Mouse (Mus musculus) neutrophil, adult 5-6 weeks (primary cell): ENCODE results near the gene Nup50. TPM values are rescaled to one million over a fixed set of nuclear protein-coding genes. Genes with fewer than 3 reads are reported as not detected.

Experiments
- ATAC-seq: fragments of 151-379, 151-347 bp; 2 replicates; pipeline ENCODE4 v1.8.0; 2017; ENCODE audit warnings: mild to moderate bottlenecking, moderate TSS enrichment; ENCODE audit not compliant: insufficient number of reproducible peaks, poor library complexity, low FRiP score, severe bottlenecking; ENCODE audit errors: extremely low read depth
- total RNA-seq: library from RNA; stranded (forward); fragments of 200-1000 nt; gene quantifications from 2 replicates; pipeline ENCODE4 v1.2.3, GENCODE M21; 2017

The Nup50 gene
- total RNA-seq, 1 experiment from 2014 or later, result 38.1 TPM

DNA sequence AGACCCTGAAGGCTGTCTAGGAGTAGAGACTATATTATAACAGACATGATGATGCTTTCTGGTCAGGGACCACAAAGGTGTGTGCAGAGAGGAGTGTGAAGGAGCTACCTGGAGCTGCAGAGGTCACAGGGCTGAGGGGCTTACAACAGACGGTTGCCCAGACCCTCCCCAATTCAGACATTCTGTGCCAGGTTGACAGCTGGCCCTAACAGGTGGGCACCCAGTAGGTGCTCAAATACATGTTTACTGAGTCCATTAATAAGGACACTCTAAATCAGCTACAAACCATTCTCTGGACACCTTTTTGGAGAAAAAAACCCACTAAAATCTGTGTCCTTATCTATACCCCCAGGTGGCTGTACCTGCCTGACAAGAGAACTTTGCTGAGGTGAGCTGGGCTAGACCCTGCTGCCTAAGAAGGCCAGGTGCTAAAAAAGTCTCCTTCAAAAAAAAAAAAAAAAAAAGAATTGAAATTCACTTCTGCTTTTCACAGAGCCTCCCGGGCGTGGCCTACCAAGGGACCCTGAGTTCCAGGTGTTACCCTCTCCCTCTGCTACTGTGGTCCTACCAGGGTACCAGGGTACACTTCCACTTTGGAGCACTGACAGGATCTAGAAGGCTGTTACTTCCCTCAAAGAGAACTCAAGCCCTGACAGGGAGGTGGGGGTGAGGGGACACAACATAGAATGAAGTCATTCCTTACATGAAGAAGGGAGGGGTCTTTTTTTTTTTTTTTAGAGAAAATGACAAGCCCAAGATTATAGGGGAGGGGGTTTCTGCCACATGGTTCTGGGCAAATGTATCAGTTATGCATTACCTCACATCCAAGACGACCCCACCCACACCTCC lies 63.2 kb downstream of the Nup50 start:
- peak; percentile 26; the same call in 1 of the 2 replicates for ATAC-seq

GRCm38 (mm10) chr15:84987020-84987815 lies 64.0 kb downstream of the Nup50 start:
- no peak for ATAC-seq

- ATAC-seq, result peak; percentile 94
Observed at GRCm38 (mm10) chr15:84987874-84988825, 64.9 kb downstream of the Nup50 start, which contains the start of gene 5031439G07Rik. Gene 5031439G07Rik (minus strand): TSS chr15:84988551.

GRCm38 (mm10) chr15:84989098-84989497 lies 65.9 kb downstream of the Nup50 start:
- ATAC-seq, result no peak

DNA sequence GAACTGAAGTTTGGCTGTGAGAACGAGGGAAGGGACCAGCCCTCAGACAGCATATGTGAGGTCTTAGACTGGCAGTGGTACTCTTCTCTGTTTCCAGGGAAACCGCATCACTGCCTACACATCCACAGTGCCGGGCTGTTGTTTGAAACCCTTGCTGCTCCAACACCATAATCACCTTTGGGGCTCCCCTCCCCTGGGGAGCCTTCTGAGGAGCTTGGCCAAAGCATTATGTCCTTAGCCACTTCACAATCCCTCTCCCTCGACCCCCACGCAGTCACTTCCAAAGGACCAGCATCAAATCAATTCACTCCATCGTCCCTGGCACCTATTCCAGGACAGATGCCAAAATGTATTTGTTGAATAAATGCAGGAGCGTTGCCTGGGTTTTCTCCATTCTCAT lies 66.6 kb downstream of the Nup50 start:
- ATAC-seq, result no peak

Other genes with a start within 250 kb of the Nup50 start
- gene Arhgap8, start 203.4 kb upstream of the Nup50 start, total RNA-seq, result not detected in 2 replicates
- gene Phf21b, start 67.4 kb upstream of the Nup50 start, total RNA-seq, result 0.25 and 0.47 TPM in 2 replicates
- 0.47 and 0.49 TPM in 2 replicates for gene Gm29666, start 3.4 kb upstream of the Nup50 start, total RNA-seq
- 71.5 and 73.4 TPM in 2 replicates for gene 5031439G07Rik, start 65.1 kb downstream of the Nup50 start, total RNA-seq
- gene Upk3a, start 93.7 kb downstream of the Nup50 start, total RNA-seq, result not detected in 2 replicates
- 9.4 and 13.8 TPM in 2 replicates for gene Fam118a, start 105.5 kb downstream of the Nup50 start, total RNA-seq
- gene Smc1b, start 208.6 kb downstream of the Nup50 start, total RNA-seq, result not detected in 2 replicates
- not detected in 2 replicates for gene Ribc2, start 208.7 kb downstream of the Nup50 start, total RNA-seq